Mouse (Mus musculus): ENCODE measurements around the gene E2f8. TPM values are rescaled to one million over a fixed set of nuclear protein-coding genes. Genes with fewer than 3 reads are reported as not detected.

The E2f8 gene
- polyA plus RNA-seq, 1 experiment, result 4.8 TPM

DNA sequence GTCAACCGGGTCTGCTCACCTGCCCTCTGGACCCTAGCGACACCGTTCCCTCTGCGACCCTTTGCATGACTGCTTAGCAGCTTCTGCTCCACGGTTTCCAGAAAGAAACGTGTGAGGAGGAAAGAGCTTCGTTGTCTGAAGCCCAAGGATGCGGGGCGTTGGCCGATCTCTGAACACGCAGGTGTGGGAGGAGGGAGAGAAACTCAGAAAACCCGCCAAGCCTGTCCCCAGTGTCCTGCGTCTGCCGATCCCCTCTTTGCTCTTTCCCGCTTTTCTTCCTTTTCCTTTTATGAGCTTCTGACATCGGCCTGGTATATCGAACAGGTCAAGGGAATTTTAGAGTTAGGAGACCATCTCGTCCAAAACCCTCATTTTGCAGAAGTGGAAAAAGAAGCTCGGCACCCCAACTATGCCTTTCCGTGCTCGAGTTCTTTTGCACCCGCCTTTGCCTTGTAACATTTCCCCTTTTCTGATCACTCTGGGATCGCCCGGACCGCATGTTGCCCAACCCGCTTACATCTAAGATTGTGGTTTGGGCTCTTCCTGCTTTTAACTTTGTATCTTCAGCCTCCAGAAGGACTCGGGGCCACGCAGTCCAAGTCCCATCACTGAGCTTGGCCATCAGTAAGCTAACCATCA lies 694 bp upstream of the E2f8 start:
- peak overlapping the region; percentile 57 for H3K27ac ChIP-seq (ENCODE audit: insufficient read depth, low read depth, low read length)
- H3K4me1 ChIP-seq (ENCODE audit: control insufficient read depth, insufficient read depth, insufficient read length, low read length), result peaks cover 12% of the 10 kb centered on the region; the same call in 1 of the 2 replicates
- 0 out of 2 replicates have a peak, but pooled peaks cover 2% of the 10 kb centered on the region for H3K27me3 ChIP-seq (ENCODE audit: control insufficient read depth, insufficient read depth, low read length)
- H3K4me3 ChIP-seq (ENCODE audit: low read depth, low read length), result peak overlapping the region; percentile 84
- TF ChIP-seq POLR2A (IDR thresholded peaks at IDR 0.05; ENCODE audit: low read depth, low read length) (no peak), CTCF (IDR thresholded peaks at IDR 0.05; ENCODE audit: extremely low read depth, insufficient read length, insufficient replicate concordance, low read depth, low read length) (no peak)
- 1% methylated on average over 28 of the region's 28 CpGs for WGBS
- H3K36me3 ChIP-seq (ENCODE audit: control insufficient read depth, insufficient read depth, low read length), result no peaks in the 10 kb centered on the region

DNA sequence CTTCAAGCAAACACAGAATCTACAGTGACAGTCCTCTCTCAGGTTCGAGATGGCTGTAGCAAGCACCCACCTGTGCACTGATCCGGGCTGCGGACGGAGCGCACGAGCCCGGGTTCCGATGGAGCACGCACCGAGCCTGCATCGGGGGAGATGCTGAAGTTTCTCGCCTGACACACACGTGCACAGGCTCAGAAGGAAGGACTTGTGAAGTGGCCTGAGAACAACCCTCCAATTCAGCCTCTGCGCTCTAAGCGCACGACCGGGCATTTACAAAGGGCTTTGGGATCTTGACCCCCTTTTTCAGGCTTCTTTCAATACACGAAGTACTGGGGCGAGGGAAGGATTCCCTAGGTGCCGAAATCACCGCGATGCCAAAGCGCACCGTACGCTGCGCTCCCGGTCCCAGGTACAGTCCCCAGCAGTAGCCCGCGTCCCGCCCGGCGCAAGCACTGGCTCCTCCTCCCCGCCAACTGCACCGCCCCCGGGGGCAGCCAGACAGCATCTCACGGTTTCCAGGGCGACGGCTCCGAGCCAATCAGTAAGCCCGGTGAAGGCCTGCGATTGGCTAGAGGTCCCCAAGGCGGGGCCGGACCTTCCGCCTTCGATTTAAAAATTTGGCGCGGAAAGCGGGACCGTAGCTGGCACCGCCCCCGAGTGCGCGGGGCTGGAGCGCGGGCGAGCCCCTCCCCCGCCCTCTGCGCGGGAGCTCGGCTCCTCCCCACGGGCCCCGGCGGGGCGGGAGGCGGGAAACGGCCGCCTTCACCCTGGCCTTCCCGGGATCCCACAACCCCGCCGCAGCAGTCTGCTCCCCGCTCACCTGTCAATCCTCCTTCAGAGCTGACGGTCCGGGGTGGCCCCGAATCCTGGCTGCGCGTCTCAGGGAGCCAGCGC lies 560 bp downstream of the E2f8 start:
- Histone ChIP-seq H3K4me3 (ENCODE audit: low read depth, low read length) (peak overlapping the region; percentile 84), H3K4me1 (ENCODE audit: control insufficient read depth, insufficient read depth, insufficient read length, low read length) (peaks cover 16% of the 10 kb centered on the region; the same call in 1 of the 2 replicates), H3K27ac (ENCODE audit: insufficient read depth, low read depth, low read length) (no peak overlapping the region), H3K27me3 (ENCODE audit: control insufficient read depth, insufficient read depth, low read length) (0 out of 2 replicates have a peak, but pooled peaks cover 2% of the 10 kb centered on the region), H3K36me3 (ENCODE audit: control insufficient read depth, insufficient read depth, low read length) (no peaks in the 10 kb centered on the region)
- TF ChIP-seq POLR2A (IDR thresholded peaks at IDR 0.05; ENCODE audit: low read depth, low read length), result no peak
- no peak for TF ChIP-seq CTCF (IDR thresholded peaks at IDR 0.05; ENCODE audit: extremely low read depth, insufficient read length, insufficient replicate concordance, low read depth, low read length)
- WGBS, result under 1% methylated on average over 75 of the region's 77 CpGs

GRCm38 (mm10) chr7:48879574-48879973 lies 1.8 kb downstream of the E2f8 start:
- WGBS, result 28% methylated on average over 3 of the region's 3 CpGs
- Histone ChIP-seq H3K27me3 (ENCODE audit: control insufficient read depth, insufficient read depth, low read length) (0 out of 2 replicates have a peak, but pooled peaks cover 2% of the 10 kb centered on the region), H3K4me1 (ENCODE audit: control insufficient read depth, insufficient read depth, insufficient read length, low read length) (peaks cover 16% of the 10 kb centered on the region; the same call in 1 of the 2 replicates), H3K36me3 (ENCODE audit: control insufficient read depth, insufficient read depth, low read length) (peaks cover 5% of the 10 kb centered on the region; the same call in 1 of the 2 replicates), H3K4me3 (ENCODE audit: low read depth, low read length) (peak overlapping the region; percentile 22; the same call in 1 of the 2 replicates), H3K27ac (ENCODE audit: insufficient read depth, low read depth, low read length) (peak overlapping the region; percentile 10; the same call in 1 of the 2 replicates)
- TF ChIP-seq CTCF (IDR thresholded peaks at IDR 0.05; ENCODE audit: extremely low read depth, insufficient read length, insufficient replicate concordance, low read depth, low read length) (no peak), POLR2A (IDR thresholded peaks at IDR 0.05; ENCODE audit: low read depth, low read length) (no peak)

DNA sequence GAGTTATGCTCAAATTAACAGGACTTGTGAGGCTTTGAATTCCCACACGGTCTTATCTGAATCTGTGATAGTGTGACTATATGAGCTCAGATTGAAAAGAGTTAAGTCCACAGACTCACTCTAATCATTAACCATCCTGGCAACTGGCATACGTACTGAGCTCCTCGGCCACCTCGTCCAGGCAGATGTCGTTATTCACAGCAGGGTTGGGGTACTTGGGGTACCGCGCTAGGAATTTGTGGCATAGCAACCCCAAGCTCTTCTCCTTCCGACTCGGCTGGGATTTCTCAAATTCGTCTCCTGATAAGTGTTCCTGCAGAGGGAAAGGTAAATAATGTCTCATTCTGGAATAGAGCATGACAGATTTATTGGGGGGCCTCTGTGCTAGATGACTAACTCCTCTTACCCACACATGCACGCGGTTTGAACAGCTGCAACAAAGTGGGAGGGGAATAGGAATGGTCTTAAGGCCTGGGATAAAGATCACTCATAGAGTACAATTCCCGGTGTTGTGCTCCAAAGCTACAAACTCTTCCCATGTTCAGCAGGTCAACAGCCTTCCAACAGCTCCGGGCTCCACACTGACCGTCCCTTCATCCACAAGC lies 3.5 kb downstream of the E2f8 start:
- Histone ChIP-seq H3K27me3 (ENCODE audit: control insufficient read depth, insufficient read depth, low read length) (0 out of 2 replicates have a peak, but pooled peaks cover 2% of the 10 kb centered on the region), H3K4me3 (ENCODE audit: low read depth, low read length) (peak overlapping the region; percentile 46), H3K36me3 (ENCODE audit: control insufficient read depth, insufficient read depth, low read length) (peaks cover 8% of the 10 kb centered on the region; the same call in 1 of the 2 replicates), H3K4me1 (ENCODE audit: control insufficient read depth, insufficient read depth, insufficient read length, low read length) (peaks cover 16% of the 10 kb centered on the region; the same call in 1 of the 2 replicates), H3K27ac (ENCODE audit: insufficient read depth, low read depth, low read length) (peak overlapping the region; percentile 59)
- 26% methylated on average over 15 of the region's 15 CpGs for WGBS
- TF ChIP-seq CTCF (IDR thresholded peaks at IDR 0.05; ENCODE audit: extremely low read depth, insufficient read length, insufficient replicate concordance, low read depth, low read length), result no peak
- no peak for TF ChIP-seq POLR2A (IDR thresholded peaks at IDR 0.05; ENCODE audit: low read depth, low read length)

DNA sequence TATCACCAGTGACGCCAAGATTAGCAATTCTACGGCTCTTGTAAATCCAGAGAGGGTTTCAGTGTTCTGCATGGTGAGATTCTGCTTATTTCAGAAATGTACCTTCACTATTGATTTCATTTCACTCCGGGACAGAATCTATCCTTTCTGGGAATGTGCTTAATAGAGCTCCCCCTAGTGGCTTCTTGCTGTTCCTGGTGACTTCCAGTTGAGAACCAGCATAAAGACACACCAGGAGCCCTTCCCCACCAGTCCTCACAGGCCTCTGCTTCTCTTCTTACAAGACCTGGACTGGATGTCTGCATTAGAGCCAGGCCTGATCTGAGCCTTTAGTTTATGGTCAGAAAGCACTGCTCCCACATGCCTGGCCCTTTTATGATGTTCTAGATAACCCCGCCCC lies 4.9 kb downstream of the E2f8 start:
- H3K36me3 ChIP-seq (ENCODE audit: control insufficient read depth, insufficient read depth, low read length), result peaks cover 11% of the 10 kb centered on the region
- 49% methylated on average over 4 of the region's 4 CpGs for WGBS
- peaks cover 12% of the 10 kb centered on the region; the same call in 1 of the 2 replicates for H3K4me1 ChIP-seq (ENCODE audit: control insufficient read depth, insufficient read depth, insufficient read length, low read length)
- TF ChIP-seq POLR2A (IDR thresholded peaks at IDR 0.05; ENCODE audit: low read depth, low read length), result no peak
- TF ChIP-seq CTCF (IDR thresholded peaks at IDR 0.05; ENCODE audit: extremely low read depth, insufficient read length, insufficient replicate concordance, low read depth, low read length), result peak; percentile 59; the same call in 1 of the 2 replicates
- H3K4me3 ChIP-seq (ENCODE audit: low read depth, low read length), result no peak overlapping the region
- H3K27me3 ChIP-seq (ENCODE audit: control insufficient read depth, insufficient read depth, low read length), result no peaks in the 10 kb centered on the region
- no peak overlapping the region for H3K27ac ChIP-seq (ENCODE audit: insufficient read depth, low read depth, low read length)

DNA sequence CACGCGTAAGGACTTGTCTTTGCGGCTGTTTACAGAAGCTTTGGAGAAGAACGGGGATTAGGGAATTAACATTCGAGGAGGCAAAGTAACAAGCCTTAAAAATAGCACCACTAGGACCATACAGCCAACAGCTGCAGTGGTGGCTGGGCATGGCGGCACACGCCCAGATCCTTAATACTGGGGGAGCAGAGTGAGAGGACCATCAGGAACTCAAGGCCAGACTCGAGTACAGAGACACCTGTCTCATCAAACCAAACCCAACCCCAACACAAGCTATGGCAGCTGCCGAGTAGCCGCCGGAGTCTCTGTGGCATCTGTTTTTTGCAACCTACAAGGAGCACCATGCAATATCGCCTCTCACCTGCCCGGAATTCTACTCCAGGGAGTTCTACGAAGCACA lies 6.3 kb downstream of the E2f8 start:
- H3K36me3 ChIP-seq (ENCODE audit: control insufficient read depth, insufficient read depth, low read length), result peaks cover 17% of the 10 kb centered on the region
- H3K27ac ChIP-seq (ENCODE audit: insufficient read depth, low read depth, low read length), result no peak overlapping the region

More for the DNA sequence above, 6.3 kb downstream of the E2f8 start:
- TF ChIP-seq CTCF (IDR thresholded peaks at IDR 0.05; ENCODE audit: extremely low read depth, insufficient read length, insufficient replicate concordance, low read depth, low read length), result no peak
- TF ChIP-seq POLR2A (IDR thresholded peaks at IDR 0.05; ENCODE audit: low read depth, low read length), result no peak
- Histone ChIP-seq H3K4me1 (ENCODE audit: control insufficient read depth, insufficient read depth, insufficient read length, low read length) (peaks cover 9% of the 10 kb centered on the region; the same call in 1 of the 2 replicates), H3K27me3 (ENCODE audit: control insufficient read depth, insufficient read depth, low read length) (no peaks in the 10 kb centered on the region), H3K4me3 (ENCODE audit: low read depth, low read length) (no peak overlapping the region)
- WGBS, result 96% methylated on average over 14 of the region's 14 CpGs
